Mouse (Mus musculus): ENCODE measurements around the gene Rffl. TPM values are rescaled to one million over a fixed set of nuclear protein-coding genes. Genes with fewer than 3 reads are reported as not detected.
A peak's percentile ranks its signal among the peaks of the same experiment; 100 is the strongest.

Rffl gene
- polyA plus RNA-seq, 1 experiment = 2.8 TPM

GRCm38 (mm10) chr11:82870173-82871030 lies 608 bp downstream of the Rffl start:
- TF ChIP-seq CEBPB (IDR thresholded peaks at IDR 0.05; ENCODE audit: low read depth) (no peak), MAX (IDR thresholded peaks at IDR 0.05) (no peak), CTCF (IDR thresholded peaks at IDR 0.05; ENCODE audit: control insufficient read depth, insufficient read depth, insufficient read length) (no peak), USF1 (IDR thresholded peaks at IDR 0.05; ENCODE audit: low read depth) (no peak), MYOD1 (IDR thresholded peaks at IDR 0.05; ENCODE audit: control insufficient read depth, insufficient read length, low read depth) (no peak), FOSL1 (IDR thresholded peaks at IDR 0.05; ENCODE audit: insufficient read depth, low read length, poor library complexity, severe bottlenecking) (no peak), MYOG (IDR thresholded peaks at IDR 0.05; ENCODE audit: control insufficient read depth, extremely low read depth, insufficient read length) (no peak)
- H3K79me3 ChIP-seq (ENCODE audit: low read depth) = no peaks in the 10 kb centered on the region
- H3ac ChIP-seq (ENCODE audit: control insufficient read depth, insufficient read length, low read depth) = peak overlapping the region; percentile 77
- H3K79me2 ChIP-seq (ENCODE audit: control insufficient read depth, insufficient read depth) = no peaks in the 10 kb centered on the region
- no peaks in the 10 kb centered on the region for H3K27me3 ChIP-seq (ENCODE audit: control insufficient read depth, insufficient read depth, insufficient read length)
- H3K4me3 ChIP-seq (ENCODE audit: insufficient read depth, poor library complexity, severe bottlenecking) = peak overlapping the region; percentile 59
- no peaks in the 10 kb centered on the region for H3K36me3 ChIP-seq (ENCODE audit: control insufficient read depth, insufficient read depth)

DNA sequence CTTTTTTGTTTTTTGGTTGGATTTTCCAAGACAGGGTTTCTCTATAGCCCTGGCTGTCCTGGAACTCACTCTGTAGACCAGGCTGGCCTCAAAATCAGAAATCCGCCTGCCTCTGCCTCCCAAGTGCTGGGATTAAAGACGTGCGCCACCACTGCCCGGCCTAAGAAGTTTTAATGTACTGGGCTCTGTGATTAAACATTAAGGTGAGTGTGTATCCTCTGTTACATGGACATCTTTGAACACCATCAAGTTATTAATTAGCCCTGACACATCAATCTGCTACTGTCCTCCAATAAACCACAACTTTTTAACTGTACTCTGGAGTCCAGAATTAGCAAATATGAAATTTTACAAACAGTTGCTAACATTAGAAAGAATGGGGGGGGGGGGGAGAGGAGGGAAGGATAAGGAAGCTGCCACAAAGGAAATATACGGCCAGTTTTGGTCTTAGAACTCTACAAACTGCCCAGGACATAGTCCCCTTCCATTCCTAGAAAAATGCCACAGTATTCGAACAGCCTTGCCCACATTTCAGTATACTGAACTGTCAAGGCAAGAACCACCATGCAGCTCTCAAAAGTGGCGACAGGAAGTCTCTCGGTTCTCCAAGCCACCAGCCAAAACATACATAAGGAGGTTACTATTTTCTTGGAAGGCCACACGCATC lies 1.4 kb downstream of the Rffl start:
- TF ChIP-seq CTCF (IDR thresholded peaks at IDR 0.05; ENCODE audit: control insufficient read depth, insufficient read depth, insufficient read length) = no peak
- TF ChIP-seq MAX (IDR thresholded peaks at IDR 0.05) = no peak
- no peaks in the 10 kb centered on the region for H3K36me3 ChIP-seq (ENCODE audit: control insufficient read depth, insufficient read depth)
- no peaks in the 10 kb centered on the region for H3K27me3 ChIP-seq (ENCODE audit: control insufficient read depth, insufficient read depth, insufficient read length)
- no peak overlapping the region for H3K4me3 ChIP-seq (ENCODE audit: insufficient read depth, poor library complexity, severe bottlenecking)
- no peaks in the 10 kb centered on the region for H3K79me2 ChIP-seq (ENCODE audit: control insufficient read depth, insufficient read depth)
- H3K79me3 ChIP-seq (ENCODE audit: low read depth) = no peaks in the 10 kb centered on the region
- no peak overlapping the region for H3ac ChIP-seq (ENCODE audit: control insufficient read depth, insufficient read length, low read depth)

DNA sequence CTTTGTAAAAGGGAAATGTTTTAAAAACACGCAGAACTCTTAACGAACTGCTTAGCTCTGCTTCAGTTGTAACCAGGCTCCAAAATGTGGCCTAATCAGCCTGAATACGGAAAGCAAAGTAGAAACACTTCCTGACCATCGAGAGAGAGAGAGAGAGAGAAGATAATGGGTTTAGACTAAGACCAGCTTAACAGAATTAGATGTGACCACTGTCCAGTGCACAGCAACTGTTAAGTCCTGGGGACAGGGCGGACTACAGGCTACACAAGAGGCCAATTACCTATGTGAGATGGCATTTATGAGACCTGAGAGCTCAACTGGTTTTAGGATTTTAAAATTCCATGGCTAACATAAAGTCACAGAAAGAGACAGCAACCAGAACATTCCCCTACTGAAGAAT lies 3.1 kb downstream of the Rffl start:
- Histone ChIP-seq H3K79me2 (ENCODE audit: control insufficient read depth, insufficient read depth) (no peaks in the 10 kb centered on the region), H3K4me3 (ENCODE audit: insufficient read depth, poor library complexity, severe bottlenecking) (no peak overlapping the region), H3K27me3 (ENCODE audit: control insufficient read depth, insufficient read depth, insufficient read length) (no peaks in the 10 kb centered on the region), H3ac (ENCODE audit: control insufficient read depth, insufficient read length, low read depth) (no peak overlapping the region), H3K36me3 (ENCODE audit: control insufficient read depth, insufficient read depth) (no peaks in the 10 kb centered on the region), H3K79me3 (ENCODE audit: low read depth) (no peaks in the 10 kb centered on the region)
- TF ChIP-seq CEBPB (IDR thresholded peaks at IDR 0.05; ENCODE audit: low read depth) (no peak), MYOD1 (IDR thresholded peaks at IDR 0.05; ENCODE audit: control insufficient read depth, insufficient read length, low read depth) (no peak)

- Histone ChIP-seq H3ac (ENCODE audit: control insufficient read depth, insufficient read length, low read depth) (no peak overlapping the region), H3K27me3 (ENCODE audit: control insufficient read depth, insufficient read depth, insufficient read length) (no peaks in the 10 kb centered on the region), H3K79me2 (ENCODE audit: control insufficient read depth, insufficient read depth) (no peaks in the 10 kb centered on the region), H3K36me3 (ENCODE audit: control insufficient read depth, insufficient read depth) (no peaks in the 10 kb centered on the region), H3K4me3 (ENCODE audit: insufficient read depth, poor library complexity, severe bottlenecking) (no peak overlapping the region), H3K79me3 (ENCODE audit: low read depth) (no peaks in the 10 kb centered on the region)
- no peak for TF ChIP-seq FOSL1 (IDR thresholded peaks at IDR 0.05; ENCODE audit: insufficient read depth, low read length, poor library complexity, severe bottlenecking)
- no peak for TF ChIP-seq CEBPB (IDR thresholded peaks at IDR 0.05; ENCODE audit: low read depth)
- no peak for TF ChIP-seq MYOD1 (IDR thresholded peaks at IDR 0.05; ENCODE audit: control insufficient read depth, insufficient read length, low read depth)
- no peak for TF ChIP-seq USF1 (IDR thresholded peaks at IDR 0.05; ENCODE audit: low read depth)
- TF ChIP-seq CTCF (IDR thresholded peaks at IDR 0.05; ENCODE audit: control insufficient read depth, insufficient read depth, insufficient read length) = no peak
- no peak for TF ChIP-seq MYOG (IDR thresholded peaks at IDR 0.05; ENCODE audit: control insufficient read depth, extremely low read depth, insufficient read length)
Observed at GRCm38 (mm10) chr11:82866850-82867564, 4.0 kb downstream of the Rffl start.

DNA sequence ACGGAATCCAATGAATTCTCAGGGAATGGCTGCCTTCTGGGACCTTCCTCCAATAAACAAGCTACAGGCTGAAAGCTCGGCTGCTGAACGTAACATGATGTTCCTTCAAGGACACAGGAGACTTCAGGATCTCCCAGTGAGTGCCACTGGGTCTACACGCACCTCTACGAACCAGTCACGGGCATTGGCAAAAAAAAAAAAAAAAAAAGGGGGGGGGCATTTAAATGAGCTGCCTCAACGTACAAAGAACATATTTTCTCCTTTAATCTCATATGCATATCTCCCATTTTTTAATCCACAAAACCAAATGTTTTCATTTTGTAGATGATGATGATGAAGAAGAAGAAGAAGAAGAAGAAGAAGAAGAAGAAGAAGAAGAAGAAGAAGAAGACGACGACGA lies 5.1 kb downstream of the Rffl start:
- Histone ChIP-seq H3K79me2 (ENCODE audit: control insufficient read depth, insufficient read depth) (no peaks in the 10 kb centered on the region), H3ac (ENCODE audit: control insufficient read depth, insufficient read length, low read depth) (no peak overlapping the region), H3K79me3 (ENCODE audit: low read depth) (no peaks in the 10 kb centered on the region), H3K36me3 (ENCODE audit: control insufficient read depth, insufficient read depth) (no peaks in the 10 kb centered on the region), H3K4me3 (ENCODE audit: insufficient read depth, poor library complexity, severe bottlenecking) (no peak overlapping the region), H3K27me3 (ENCODE audit: control insufficient read depth, insufficient read depth, insufficient read length) (no peaks in the 10 kb centered on the region)
- no peak for TF ChIP-seq CTCF (IDR thresholded peaks at IDR 0.05; ENCODE audit: control insufficient read depth, insufficient read depth, insufficient read length)
- no peak for TF ChIP-seq MYOG (IDR thresholded peaks at IDR 0.05; ENCODE audit: control insufficient read depth, extremely low read depth, insufficient read length)
- TF ChIP-seq MYOD1 (IDR thresholded peaks at IDR 0.05; ENCODE audit: control insufficient read depth, insufficient read length, low read depth) = no peak
- TF ChIP-seq MAX (IDR thresholded peaks at IDR 0.05) = no peak
- TF ChIP-seq CEBPB (IDR thresholded peaks at IDR 0.05; ENCODE audit: low read depth) = no peak
- TF ChIP-seq FOSL1 (IDR thresholded peaks at IDR 0.05; ENCODE audit: insufficient read depth, low read length, poor library complexity, severe bottlenecking) = no peak

Data from C2C12 (cell line).